Mouse (Mus musculus) G1E (cell line): ENCODE data around the gene 2610028H24Rik. TPM values are rescaled to one million over a fixed set of nuclear protein-coding genes. Genes with fewer than 3 reads are reported as not detected.

Experiments used
- ATAC-seq: 2 replicates; pipeline ENCODE4 v1.8.0; 2016; ENCODE audit warnings: mild to moderate bottlenecking; ENCODE audit not compliant: insufficient number of reproducible peaks, poor library complexity, low FRiP score, severe bottlenecking; ENCODE audit errors: extremely low read depth
- DNase-seq: peaks from one replicate; pipeline ENCODE4 v3.0.0; 2012; ENCODE audit warnings: low spot score
- H3K27me3 ChIP-seq: 2 replicates; pipeline ENCODE4 v1.6.1; 2012; ENCODE audit warnings: mild to moderate bottlenecking, low read length, inconsistent platforms; ENCODE audit not compliant: insufficient read depth
- H3K36me3 ChIP-seq: replicated peaks from 2 replicates; pipeline ENCODE3; 2012; ENCODE audit warnings: mild to moderate bottlenecking, inconsistent platforms
- H3K4me1 ChIP-seq: 2 replicates; pipeline ENCODE4 v1.6.1; 2012; ENCODE audit warnings: low read depth, low read length, inconsistent platforms, mixed read lengths; ENCODE audit not compliant: insufficient read depth
- H3K4me3 ChIP-seq: 2 replicates; pipeline ENCODE4 v1.5.1; 2012; ENCODE audit warnings: low read depth, mild to moderate bottlenecking, inconsistent platforms, low read length, moderate library complexity, mixed read lengths
- H3K9me3 ChIP-seq: replicated peaks from 2 replicates; pipeline ENCODE4 v1.6.1; 2012; ENCODE audit warnings: inconsistent platforms
- CTCF ChIP-seq: IDR thresholded peaks from 2 replicates; pipeline ENCODE4 v1.5.1; 2012; ENCODE audit warnings: low read depth, low read length, inconsistent platforms, mixed read lengths
- GATA1 ChIP-seq: IDR thresholded peaks from 2 replicates; pipeline ENCODE4 v1.6.1; 2012; ENCODE audit warnings: borderline replicate concordance, low read length, inconsistent platforms, mixed read lengths
- GATA2 ChIP-seq: IDR thresholded peaks from 2 replicates; pipeline ENCODE4 v1.6.1; 2012; ENCODE audit warnings: low read depth, low read length, inconsistent platforms, borderline replicate concordance
- POLR2AphosphoS5 ChIP-seq: IDR thresholded peaks from 2 replicates; pipeline ENCODE4 v1.6.1; 2012; ENCODE audit warnings: low read depth, low read length, inconsistent platforms; ENCODE audit not compliant: insufficient replicate concordance
- TAL1 ChIP-seq: conservative IDR thresholded peaks from 2 replicates; pipeline ENCODE4 v1.6.1; 2012; ENCODE audit warnings: low read depth, low read length, inconsistent platforms, mixed read lengths
- polyA plus RNA-seq: library from polyadenylated mRNA; stranded (reverse); fragments of >175 nt; gene quantifications from 2 replicates; pipeline ENCODE4 v1.2.3, GENCODE M21; 2012
- total RNA-seq, 2 experiments: library from RNA; stranded (forward) in 1 of 2; stranded (reverse) in 1 of 2; fragments of 200-1000 nt in 1 of 2; fragments of >200 nt in 1 of 2; fragmentation: Nextera tagmentation in 1 of 2; gene quantifications; 2 replicates each; pipeline ENCODE4 v1.2.3; 2014 to 2017

The 2610028H24Rik gene
- total and polyA plus RNA-seq, 3 experiments, result 0.11 TPM; not detected in 2

DNA sequence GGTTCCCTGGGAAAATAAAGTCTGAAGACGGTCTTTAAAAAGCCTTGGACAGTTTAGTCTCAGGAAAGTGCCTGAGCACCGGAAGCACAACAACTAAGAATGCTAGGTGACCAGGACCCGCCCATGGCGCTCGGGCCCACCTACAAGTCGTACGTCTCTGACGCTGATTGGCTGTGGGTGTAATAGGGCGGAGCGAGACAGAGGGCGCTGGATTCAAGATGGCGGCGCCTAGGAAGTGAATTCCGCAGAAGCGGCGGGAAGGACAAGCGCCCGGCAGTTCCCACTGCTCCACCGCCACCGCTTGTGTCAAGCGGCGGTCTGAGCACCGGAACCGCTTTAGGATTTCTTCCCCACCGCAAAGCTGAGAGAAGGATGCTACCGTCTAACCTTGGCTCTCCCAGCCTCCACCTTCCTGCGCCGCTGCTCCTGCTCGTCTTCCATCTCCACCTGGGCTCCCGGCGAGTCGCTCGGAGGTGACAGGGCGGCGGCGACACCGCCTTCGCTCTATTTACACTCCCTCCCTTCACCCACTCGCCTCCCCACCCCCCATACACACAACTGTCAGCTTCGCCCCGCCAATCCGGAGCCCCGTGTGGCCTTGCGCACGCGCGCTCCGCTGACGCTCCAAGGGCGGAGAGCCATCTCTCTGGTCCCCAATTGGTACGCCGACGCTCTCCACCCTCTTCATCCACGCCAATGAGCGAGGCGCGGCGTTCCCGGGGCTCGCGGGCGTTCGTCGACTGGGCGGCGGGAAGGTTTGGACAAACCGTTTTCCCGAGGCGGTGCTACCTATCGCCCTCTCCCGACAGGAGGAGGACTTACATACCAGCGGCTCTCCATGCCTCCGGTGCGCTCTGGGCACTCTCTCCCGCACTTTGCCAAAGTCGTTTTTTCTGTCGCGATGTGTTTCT is 6.4 kb upstream of the 2610028H24Rik start, which contains the start of gene Pcnt:
Pcnt (minus strand) TSS at position 609 of the 911 bp plus-strand sequence.
- TF ChIP-seq GATA2 (no peak), GATA1 (no peak), CTCF (peak; percentile 40; the same call in 1 of the 2 replicates)
- peak; percentile 95 for DNase-seq
- no peaks in the 10 kb centered on the region for H3K9me3 ChIP-seq
- no peaks in the 10 kb centered on the region for H3K27me3 ChIP-seq
- peaks cover 42% of the 10 kb centered on the region for H3K36me3 ChIP-seq
- peak; percentile 83 for ATAC-seq
- H3K4me1 ChIP-seq, result peaks cover 63% of the 10 kb centered on the region
- H3K4me3 ChIP-seq, result peak within 1 kb of the TSS; percentile 92

DNA sequence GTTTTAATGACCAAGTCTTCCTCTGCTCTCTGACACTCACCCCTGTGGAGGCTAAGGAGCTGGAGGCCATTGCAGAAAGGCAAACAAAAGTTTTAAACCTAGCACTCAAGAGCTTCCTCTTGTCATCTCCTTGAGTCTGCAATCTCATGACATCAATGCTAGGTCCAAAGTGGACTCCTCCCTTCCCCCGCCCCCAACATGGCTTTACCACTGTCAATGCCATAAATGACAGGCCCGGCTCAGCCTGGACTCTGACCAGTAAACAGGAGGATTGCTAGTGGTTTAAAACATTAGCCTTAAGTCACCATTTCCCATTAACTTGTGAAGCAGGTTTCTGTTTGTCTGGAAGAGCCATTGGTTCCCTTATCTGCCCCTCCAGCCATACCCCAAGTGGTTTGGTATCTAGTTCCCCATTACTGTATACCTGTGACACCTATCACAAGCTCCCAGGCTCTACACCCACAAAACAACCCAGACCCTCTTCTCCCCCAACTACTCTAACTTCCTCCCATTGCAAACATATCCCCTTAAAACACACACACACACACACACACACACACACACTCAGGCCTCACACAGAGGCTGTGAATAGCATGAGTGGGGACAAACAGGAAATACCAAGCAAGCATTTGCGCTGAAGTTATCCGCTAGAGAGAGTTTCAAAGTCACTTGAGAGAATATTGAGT is 2.7 kb upstream of the 2610028H24Rik start:
- DNase-seq (peak; percentile 53), ATAC-seq (peak; percentile 42)
- Histone ChIP-seq H3K4me1 (peaks cover 66% of the 10 kb centered on the region), H3K4me3 (peak overlapping the region; percentile 36; the same call in 1 of the 2 replicates), H3K9me3 (no peaks in the 10 kb centered on the region), H3K36me3 (peaks cover 5% of the 10 kb centered on the region), H3K27me3 (peaks cover 4% of the 10 kb centered on the region)
- TF ChIP-seq POLR2AphosphoS5 (no peak), TAL1 (peak; percentile 88)

DNA sequence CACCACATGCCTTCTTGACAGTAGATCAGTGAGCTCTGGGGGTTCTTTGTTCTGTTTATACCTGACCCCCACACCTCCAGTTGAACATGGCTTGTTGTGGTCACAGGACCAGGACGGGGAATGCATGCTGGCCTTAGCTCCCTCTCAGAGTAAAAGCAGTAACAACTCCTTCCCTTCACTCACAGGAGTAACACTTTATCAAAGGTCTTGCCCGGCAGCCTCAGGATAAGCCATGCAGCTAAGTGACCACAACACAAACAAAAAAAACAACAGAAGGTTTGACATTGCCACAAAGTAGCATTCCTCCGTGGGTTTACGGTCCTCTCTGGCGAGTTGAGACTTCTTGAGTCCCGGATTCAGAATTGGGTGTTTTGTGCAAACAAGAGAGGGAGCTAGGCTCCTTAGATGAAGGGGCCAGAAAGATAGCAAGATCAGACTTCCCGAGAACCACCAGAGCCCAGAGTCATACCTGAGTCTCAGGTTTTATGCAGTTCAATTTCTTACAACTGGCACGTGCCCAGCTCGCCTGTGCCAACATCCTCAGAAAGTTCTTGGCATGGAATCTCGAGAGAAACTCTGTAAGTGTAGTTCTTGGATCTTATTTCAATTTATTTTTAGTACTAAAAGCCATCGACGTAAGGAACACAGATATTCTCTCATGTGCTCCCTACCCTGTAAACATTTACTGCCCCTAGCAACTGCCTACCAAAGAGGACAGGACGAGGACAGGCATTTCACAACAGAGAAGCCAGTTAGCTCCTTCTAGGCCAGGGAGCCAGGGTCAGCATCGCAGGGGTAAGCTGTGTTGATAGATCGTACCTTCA is 1.3 kb upstream of the 2610028H24Rik start:
- no peak for TF ChIP-seq GATA2
- no peak for TF ChIP-seq POLR2AphosphoS5
- no peak for TF ChIP-seq TAL1
- TF ChIP-seq CTCF, result no peak
- TF ChIP-seq GATA1, result no peak

DNA sequence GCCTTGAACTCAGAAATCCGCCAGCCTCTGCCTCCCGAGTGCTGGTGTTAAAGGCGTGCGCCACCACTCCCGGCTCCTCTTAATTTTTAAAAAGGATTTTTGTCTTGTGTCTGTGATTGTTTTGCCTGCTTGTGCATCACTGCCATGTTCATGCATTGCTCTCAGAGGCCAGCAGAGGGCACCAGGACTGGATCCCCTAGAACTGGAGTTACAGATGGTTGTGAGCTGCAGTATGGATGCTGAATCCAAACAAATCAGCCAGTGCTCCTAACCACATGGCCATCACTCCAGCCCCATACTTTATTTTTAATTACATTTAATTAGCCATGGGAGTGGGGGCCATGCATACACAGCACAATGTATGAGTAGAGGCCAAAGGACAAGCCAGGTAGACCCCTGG is 6.4 kb downstream of the 2610028H24Rik start:
- peaks cover 17% of the 10 kb centered on the region for H3K9me3 ChIP-seq
- ATAC-seq (no peak), DNase-seq (no peak)
- peaks cover 31% of the 10 kb centered on the region for H3K27me3 ChIP-seq
- peaks cover 3% of the 10 kb centered on the region for H3K36me3 ChIP-seq
- peaks cover 7% of the 10 kb centered on the region for H3K4me1 ChIP-seq
- no peak overlapping the region for H3K4me3 ChIP-seq
- TF ChIP-seq CTCF (peak; percentile 51), GATA1 (no peak)

More for the DNA sequence above, 1.3 kb upstream of the 2610028H24Rik start:
- Histone ChIP-seq H3K9me3 (no peaks in the 10 kb centered on the region), H3K4me3 (no peak overlapping the region), H3K36me3 (no peaks in the 10 kb centered on the region), H3K27me3 (peaks cover 6% of the 10 kb centered on the region), H3K4me1 (peaks cover 60% of the 10 kb centered on the region)
- ATAC-seq (no peak), DNase-seq (no peak)

DNA sequence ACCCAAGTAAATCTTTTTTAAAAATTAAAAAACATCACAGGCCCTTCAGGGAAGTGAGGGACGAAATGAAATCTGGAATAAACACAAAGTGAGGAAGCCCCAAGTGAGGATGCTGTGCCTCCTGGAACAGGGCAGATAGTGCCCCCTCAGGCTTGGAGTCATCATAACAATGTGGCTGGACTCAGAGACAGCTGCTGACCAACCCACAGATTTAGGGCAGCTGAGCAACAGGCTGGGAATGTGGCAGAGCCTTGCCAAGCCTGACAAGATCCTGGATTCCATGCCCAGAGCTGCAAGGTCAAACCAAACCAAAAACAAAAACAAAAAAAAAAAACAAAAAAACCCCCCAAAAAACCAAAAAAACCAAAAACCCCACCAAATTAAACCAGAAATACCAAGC is 12.4 kb downstream of the 2610028H24Rik start:
- DNase-seq (no peak), ATAC-seq (no peak)
- Histone ChIP-seq H3K4me1 (no peaks in the 10 kb centered on the region; the same call in 1 of the 2 replicates), H3K27me3 (peaks cover 13% of the 10 kb centered on the region), H3K36me3 (peaks cover 55% of the 10 kb centered on the region), H3K9me3 (peaks cover 23% of the 10 kb centered on the region), H3K4me3 (no peak overlapping the region)
- TF ChIP-seq TAL1 (no peak), POLR2AphosphoS5 (no peak), CTCF (no peak), GATA2 (no peak), GATA1 (no peak)

DNA sequence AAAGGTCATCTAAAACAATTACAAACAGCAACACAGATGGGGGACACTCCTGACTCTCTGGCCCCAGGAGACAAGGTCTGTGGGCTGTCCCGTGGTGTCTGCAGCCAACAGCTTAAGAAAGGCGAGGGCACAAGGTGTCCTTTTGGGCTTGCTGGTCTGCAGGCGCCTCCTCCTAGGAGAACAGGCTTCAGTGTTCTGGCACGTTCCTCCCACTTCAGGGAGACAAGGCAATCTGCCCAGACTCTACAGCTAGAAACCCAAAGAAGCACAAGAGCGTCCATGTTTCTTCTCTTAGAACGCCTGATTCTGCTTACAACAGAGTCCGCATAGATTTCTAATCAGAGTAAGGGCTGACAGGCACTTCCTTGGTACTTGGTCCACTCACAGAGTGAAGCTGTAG is 13.4 kb downstream of the 2610028H24Rik start:
- Histone ChIP-seq H3K27me3 (peaks cover 7% of the 10 kb centered on the region; the same call in 1 of the 2 replicates), H3K36me3 (peaks cover 62% of the 10 kb centered on the region), H3K4me1 (no peaks in the 10 kb centered on the region; the same call in 1 of the 2 replicates), H3K4me3 (no peak overlapping the region), H3K9me3 (peaks cover 23% of the 10 kb centered on the region)
- DNase-seq (no peak), ATAC-seq (no peak)
- no peak for TF ChIP-seq CTCF
- TF ChIP-seq POLR2AphosphoS5, result no peak
- TF ChIP-seq GATA1, result no peak
- no peak for TF ChIP-seq TAL1
- TF ChIP-seq GATA2, result no peak
